Mouse (Mus musculus): ENCODE results near the gene Slc25a39. TPM values are rescaled to one million over a fixed set of nuclear protein-coding genes. Genes with fewer than 3 reads are reported as not detected.
A peak's percentile ranks its signal among the peaks of the same experiment; 100 is the strongest.

The Slc25a39 gene
- polyA plus RNA-seq, 1 experiment: 1,456 TPM

DNA sequence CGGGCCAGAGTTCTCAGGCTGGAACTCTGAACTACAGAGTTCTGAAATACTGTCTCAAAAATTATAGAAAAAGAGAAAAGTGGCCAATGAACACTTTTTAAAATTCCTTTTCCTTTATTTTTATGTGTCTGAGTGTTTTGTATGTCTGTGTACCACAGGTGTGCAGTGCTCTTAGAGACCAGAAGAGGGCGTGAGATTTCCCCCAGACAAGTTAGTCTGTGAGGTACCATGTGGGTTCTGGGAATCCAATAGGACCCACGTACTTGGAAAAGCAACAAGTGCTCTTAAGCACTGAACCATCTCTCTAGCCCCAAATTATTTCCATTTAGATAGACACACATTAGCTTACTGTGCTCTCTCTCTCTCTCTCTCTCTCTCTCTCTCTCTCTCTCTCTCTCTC is 33.7 kb upstream of the Slc25a39 start:
- peaks cover 18% of the 10 kb centered on the region for H3K4me1 ChIP-seq (ENCODE audit: control insufficient read depth, insufficient read depth, low read length)
- H3K4me3 ChIP-seq (ENCODE audit: control insufficient read depth, low read depth, low read length): no peak overlapping the region
- no peaks in the 10 kb centered on the region for H3K27me3 ChIP-seq (ENCODE audit: control insufficient read depth, insufficient read depth, low read length)
- no peaks in the 10 kb centered on the region for H3K36me3 ChIP-seq (ENCODE audit: control insufficient read depth, insufficient read depth, low read length)
- H3K27ac ChIP-seq (ENCODE audit: control insufficient read depth, insufficient read depth, low read depth, low read length): no peak overlapping the region
- TF ChIP-seq POLR2A (IDR thresholded peaks at IDR 0.05; ENCODE audit: control insufficient read depth, low read depth, low read length): no peak
- no peak for TF ChIP-seq CTCF (IDR thresholded peaks at IDR 0.05; ENCODE audit: control insufficient read depth, insufficient read depth, insufficient replicate concordance, low read depth, low read length)

DNA sequence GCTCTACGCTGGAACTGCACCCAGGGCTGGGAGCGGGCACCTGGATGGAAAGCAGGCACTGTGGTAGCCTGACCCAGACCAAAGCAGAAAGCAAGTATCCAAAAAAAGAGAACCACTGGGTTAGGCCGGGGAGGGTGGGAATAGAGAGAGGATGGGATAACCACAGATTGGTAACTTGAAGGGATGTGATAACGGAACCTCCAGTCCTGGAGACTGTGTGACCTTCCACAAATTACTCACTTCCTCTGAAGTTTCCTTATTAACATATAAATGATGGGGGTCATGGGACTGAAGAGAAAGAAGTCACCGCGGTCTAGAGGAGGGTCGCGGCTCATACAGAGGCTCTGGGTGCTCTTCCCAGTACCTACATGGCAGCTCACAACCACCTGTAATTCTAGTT is 32.5 kb upstream of the Slc25a39 start:
- Histone ChIP-seq H3K27me3 (ENCODE audit: control insufficient read depth, insufficient read depth, low read length) (no peaks in the 10 kb centered on the region), H3K4me3 (ENCODE audit: control insufficient read depth, low read depth, low read length) (no peak overlapping the region), H3K27ac (ENCODE audit: control insufficient read depth, insufficient read depth, low read depth, low read length) (no peak overlapping the region), H3K36me3 (ENCODE audit: control insufficient read depth, insufficient read depth, low read length) (no peaks in the 10 kb centered on the region), H3K4me1 (ENCODE audit: control insufficient read depth, insufficient read depth, low read length) (peaks cover 16% of the 10 kb centered on the region)
- TF ChIP-seq POLR2A (IDR thresholded peaks at IDR 0.05; ENCODE audit: control insufficient read depth, low read depth, low read length): no peak
- no peak for TF ChIP-seq CTCF (IDR thresholded peaks at IDR 0.05; ENCODE audit: control insufficient read depth, insufficient read depth, insufficient replicate concordance, low read depth, low read length)

DNA sequence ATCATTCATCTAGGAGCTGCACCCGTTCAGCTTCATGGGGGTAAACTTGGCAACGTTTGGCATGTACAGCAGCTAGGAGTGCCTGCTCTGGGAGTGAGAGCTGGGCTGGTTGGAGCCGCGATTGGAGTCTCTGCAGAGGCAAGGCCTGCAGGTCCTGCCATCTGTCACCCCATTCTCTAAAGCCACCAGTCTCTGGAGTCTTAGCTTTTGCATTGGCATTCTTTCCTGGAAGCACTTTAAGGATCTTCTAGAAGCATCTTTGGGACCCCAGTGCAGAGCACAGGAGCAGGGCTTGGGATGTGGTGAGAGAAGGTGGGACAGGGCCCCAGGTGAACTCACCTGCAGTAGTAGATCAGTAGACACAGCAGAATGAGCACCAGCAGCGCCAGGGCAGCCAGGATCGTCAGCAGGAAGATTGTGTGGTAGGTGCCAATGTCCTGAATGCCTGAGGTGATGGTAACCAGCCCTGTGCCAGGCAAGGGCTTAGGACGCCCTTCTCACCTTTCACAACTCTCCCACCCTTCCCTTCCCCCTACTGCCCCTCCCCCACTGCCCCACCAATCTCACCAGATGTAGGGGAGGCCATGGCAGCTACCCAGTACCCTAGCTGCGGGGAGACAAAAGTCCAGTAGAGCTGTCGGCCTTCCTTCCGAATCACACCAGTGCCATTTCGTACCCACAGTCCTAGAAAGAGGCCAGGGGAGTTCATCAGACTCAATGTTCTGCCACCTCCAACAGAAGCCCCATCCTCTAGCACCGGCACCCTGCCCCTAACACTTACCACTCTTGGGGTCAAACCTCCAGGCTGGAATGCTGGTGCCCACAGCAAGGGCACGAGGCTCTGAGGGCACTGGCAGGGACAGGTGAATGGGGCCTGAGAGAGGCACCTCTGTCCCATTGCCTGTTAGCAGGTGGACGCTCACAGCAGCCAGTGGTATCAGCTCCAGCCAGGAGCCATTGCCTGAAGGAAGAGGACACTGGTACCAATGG is 31.6 kb upstream of the Slc25a39 start:
- Histone ChIP-seq H3K4me3 (ENCODE audit: control insufficient read depth, low read depth, low read length) (no peak overlapping the region), H3K36me3 (ENCODE audit: control insufficient read depth, insufficient read depth, low read length) (no peaks in the 10 kb centered on the region), H3K27ac (ENCODE audit: control insufficient read depth, insufficient read depth, low read depth, low read length) (no peak overlapping the region), H3K4me1 (ENCODE audit: control insufficient read depth, insufficient read depth, low read length) (peaks cover 16% of the 10 kb centered on the region), H3K27me3 (ENCODE audit: control insufficient read depth, insufficient read depth, low read length) (no peaks in the 10 kb centered on the region)
- TF ChIP-seq POLR2A (IDR thresholded peaks at IDR 0.05; ENCODE audit: control insufficient read depth, low read depth, low read length): no peak
- TF ChIP-seq CTCF (IDR thresholded peaks at IDR 0.05; ENCODE audit: control insufficient read depth, insufficient read depth, insufficient replicate concordance, low read depth, low read length): no peak

GRCm38 (mm10) chr11:102438212-102439092 is 30.7 kb upstream of the Slc25a39 start:
- Histone ChIP-seq H3K27me3 (ENCODE audit: control insufficient read depth, insufficient read depth, low read length) (no peaks in the 10 kb centered on the region), H3K27ac (ENCODE audit: control insufficient read depth, insufficient read depth, low read depth, low read length) (no peak overlapping the region), H3K4me3 (ENCODE audit: control insufficient read depth, low read depth, low read length) (peak overlapping the region; percentile 85), H3K4me1 (ENCODE audit: control insufficient read depth, insufficient read depth, low read length) (peaks cover 16% of the 10 kb centered on the region), H3K36me3 (ENCODE audit: control insufficient read depth, insufficient read depth, low read length) (no peaks in the 10 kb centered on the region)
- peak; percentile 81 for TF ChIP-seq CTCF (IDR thresholded peaks at IDR 0.05; ENCODE audit: control insufficient read depth, insufficient read depth, insufficient replicate concordance, low read depth, low read length)
- no peak for TF ChIP-seq POLR2A (IDR thresholded peaks at IDR 0.05; ENCODE audit: control insufficient read depth, low read depth, low read length)

DNA sequence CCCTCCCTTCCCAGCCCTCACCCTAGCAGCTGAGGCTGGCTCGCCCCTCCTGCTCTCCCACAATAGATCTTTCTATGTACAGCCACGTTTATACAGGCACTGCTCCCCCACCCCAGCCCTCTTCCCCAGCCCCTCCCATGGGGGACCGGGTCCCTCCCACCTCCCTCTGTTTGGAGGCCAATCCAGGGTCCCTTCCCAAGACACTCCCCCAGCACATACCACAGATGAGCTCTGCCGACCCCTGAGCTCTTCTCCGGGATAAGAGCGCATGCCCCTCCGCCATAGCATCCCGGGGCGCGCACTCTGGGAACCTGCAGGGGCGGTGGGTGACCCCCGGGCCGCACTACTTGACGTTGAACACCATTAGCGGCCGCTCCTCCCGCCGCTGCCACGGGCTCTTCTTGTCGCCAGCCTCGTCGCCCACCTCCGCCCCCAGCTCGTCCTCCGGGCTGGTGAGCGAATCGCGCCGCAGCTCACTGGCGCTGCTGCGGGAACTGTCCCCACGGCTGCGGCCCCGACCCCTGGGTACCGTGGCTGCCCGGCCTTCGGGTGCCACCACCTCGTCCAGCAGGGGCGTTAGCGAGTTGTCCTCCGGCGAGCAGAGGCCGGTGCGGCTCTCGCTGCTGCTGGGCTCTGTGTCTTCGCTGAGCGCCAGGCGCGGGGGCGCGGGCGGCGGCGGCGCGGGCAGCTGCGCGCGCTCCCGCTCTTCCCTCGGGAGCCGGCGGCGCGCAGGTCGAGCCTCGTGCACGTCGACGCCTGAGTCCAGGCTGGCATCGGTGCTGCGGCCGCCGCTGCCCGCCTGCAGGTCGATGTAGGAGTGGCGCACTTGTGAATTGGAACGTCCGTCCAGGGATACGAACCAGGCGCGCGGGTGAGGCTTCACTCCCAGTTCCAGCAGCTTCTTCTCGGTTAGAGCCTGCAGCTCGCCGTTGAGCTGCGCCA is 29.6 kb upstream of the Slc25a39 start:
- H3K4me3 ChIP-seq (ENCODE audit: control insufficient read depth, low read depth, low read length): peak overlapping the region; percentile 85
- H3K4me1 ChIP-seq (ENCODE audit: control insufficient read depth, insufficient read depth, low read length): peaks cover 16% of the 10 kb centered on the region
- no peak overlapping the region for H3K27ac ChIP-seq (ENCODE audit: control insufficient read depth, insufficient read depth, low read depth, low read length)
- H3K36me3 ChIP-seq (ENCODE audit: control insufficient read depth, insufficient read depth, low read length): no peaks in the 10 kb centered on the region
- H3K27me3 ChIP-seq (ENCODE audit: control insufficient read depth, insufficient read depth, low read length): no peaks in the 10 kb centered on the region
- no peak for TF ChIP-seq POLR2A (IDR thresholded peaks at IDR 0.05; ENCODE audit: control insufficient read depth, low read depth, low read length)
- TF ChIP-seq CTCF (IDR thresholded peaks at IDR 0.05; ENCODE audit: control insufficient read depth, insufficient read depth, insufficient replicate concordance, low read depth, low read length): no peak

DNA sequence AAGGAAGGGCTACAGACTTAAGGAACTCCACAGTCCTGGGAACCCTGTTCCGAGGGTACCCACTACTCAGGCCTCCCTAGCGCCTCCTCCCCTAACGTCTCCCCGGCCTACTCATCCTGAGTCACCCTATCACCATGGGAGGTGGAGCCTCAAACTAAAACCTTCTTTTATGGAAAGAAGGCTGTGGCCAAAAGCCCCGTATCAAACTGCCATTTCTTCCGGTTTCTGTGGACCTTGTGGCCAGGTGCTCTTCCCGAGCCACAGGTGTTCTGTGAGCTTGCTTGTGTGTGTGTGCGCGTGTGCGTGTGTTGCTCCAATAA is 28.7 kb upstream of the Slc25a39 start:
- H3K27me3 ChIP-seq (ENCODE audit: control insufficient read depth, insufficient read depth, low read length): no peaks in the 10 kb centered on the region
- no peaks in the 10 kb centered on the region for H3K36me3 ChIP-seq (ENCODE audit: control insufficient read depth, insufficient read depth, low read length)
- H3K4me3 ChIP-seq (ENCODE audit: control insufficient read depth, low read depth, low read length): no peak overlapping the region
- TF ChIP-seq CTCF (IDR thresholded peaks at IDR 0.05; ENCODE audit: control insufficient read depth, insufficient read depth, insufficient replicate concordance, low read depth, low read length) (no peak), POLR2A (IDR thresholded peaks at IDR 0.05; ENCODE audit: control insufficient read depth, low read depth, low read length) (no peak)
- H3K27ac ChIP-seq (ENCODE audit: control insufficient read depth, insufficient read depth, low read depth, low read length): no peak overlapping the region
- H3K4me1 ChIP-seq (ENCODE audit: control insufficient read depth, insufficient read depth, low read length): peaks cover 16% of the 10 kb centered on the region

All from testis, adult 2 months (tissue).